Mouse (Mus musculus): ENCODE results near the gene Lrch4. TPM values are rescaled to one million over a fixed set of nuclear protein-coding genes. Genes with fewer than 3 reads are reported as not detected.

Gene Lrch4
- total and polyA plus RNA-seq, 2 experiments from 2014 or later: 5.6 to 12.8 TPM

- ATAC-seq (no peak), DNase-seq (no peak)
- Histone ChIP-seq H3K36me3 (ENCODE audit: insufficient read depth) (no peaks in the 10 kb centered on the region), H3K4me3 (ENCODE audit: low read depth, low read length) (no peak overlapping the region), H3K4me1 (ENCODE audit: insufficient read depth) (peaks cover 11% of the 10 kb centered on the region), H3K27me3 (ENCODE audit: insufficient read depth, low read length) (no peaks in the 10 kb centered on the region), H3K4me2 (ENCODE audit: low read depth) (no peak overlapping the region), H3K9me3 (ENCODE audit: low read length) (no peaks in the 10 kb centered on the region), H3K27ac (ENCODE audit: low read depth, low read length) (no peak overlapping the region), H3K9ac (no peak overlapping the region)
- no peak for TF ChIP-seq CTCF (IDR thresholded peaks at IDR 0.05; ENCODE audit: low read depth)
- 91% methylated on average over 6 of the region's 6 CpGs for WGBS
Observed at GRCm38 (mm10) chr5:137686127-137686790, 57.3 kb downstream of the Lrch4 start.

GRCm38 (mm10) chr5:137689974-137690373 is 61.1 kb downstream of the Lrch4 start:
- Histone ChIP-seq H3K27ac (ENCODE audit: low read depth, low read length) (no peak overlapping the region), H3K27me3 (ENCODE audit: insufficient read depth, low read length) (no peaks in the 10 kb centered on the region), H3K4me2 (ENCODE audit: low read depth) (no peak overlapping the region), H3K9ac (no peak overlapping the region), H3K9me3 (ENCODE audit: low read length) (no peaks in the 10 kb centered on the region), H3K36me3 (ENCODE audit: insufficient read depth) (no peaks in the 10 kb centered on the region), H3K4me3 (ENCODE audit: low read depth, low read length) (no peak overlapping the region), H3K4me1 (ENCODE audit: insufficient read depth) (no peaks in the 10 kb centered on the region)
- no peak for TF ChIP-seq CTCF (IDR thresholded peaks at IDR 0.05; ENCODE audit: low read depth)
- 93% methylated on average over 3 of the region's 3 CpGs for WGBS
- DNase-seq (no peak), ATAC-seq (no peak)

- no peaks in the 10 kb centered on the region for H3K9me3 ChIP-seq (ENCODE audit: low read length)
- no peaks in the 10 kb centered on the region for H3K36me3 ChIP-seq (ENCODE audit: insufficient read depth)
- no peaks in the 10 kb centered on the region for H3K4me1 ChIP-seq (ENCODE audit: insufficient read depth)
- DNase-seq: no peak
- no peak overlapping the region for H3K27ac ChIP-seq (ENCODE audit: low read depth, low read length)
- TF ChIP-seq CTCF (IDR thresholded peaks at IDR 0.05; ENCODE audit: low read depth): no peak
- no peak for ATAC-seq
- H3K9ac ChIP-seq: no peak overlapping the region
- no peaks in the 10 kb centered on the region for H3K27me3 ChIP-seq (ENCODE audit: insufficient read depth, low read length)
- no peak overlapping the region for H3K4me2 ChIP-seq (ENCODE audit: low read depth)
- WGBS: 69% methylated on average over 9 of the region's 9 CpGs
- no peak overlapping the region for H3K4me3 ChIP-seq (ENCODE audit: low read depth, low read length)
Observed at GRCm38 (mm10) chr5:137690531-137690930, 61.6 kb downstream of the Lrch4 start.

Other genes with a start within 250 kb of the Lrch4 start
- 0.31 and 0.62 TPM in 2 replicates for gene Zan, start 152.1 kb upstream of the Lrch4 start, total RNA-seq (2014; rRNA removed)
- gene Zan, start 152.1 kb upstream of the Lrch4 start, polyA plus RNA-seq (2015; fragmentation: Nextera tagmentation; extraction: Ambion mirVana): 0.08 and 0.14 TPM in 2 replicates
- gene Pop7, start 126.6 kb upstream of the Lrch4 start, total RNA-seq (2014; rRNA removed): 79.1 and 80.6 TPM in 2 replicates
- 99.2 and 110 TPM in 2 replicates for gene Pop7, start 126.6 kb upstream of the Lrch4 start, polyA plus RNA-seq (2015; fragmentation: Nextera tagmentation; extraction: Ambion mirVana)
- 21.1 and 25.2 TPM in 2 replicates for gene Gigyf1, start 110.6 kb upstream of the Lrch4 start, total RNA-seq (2014; rRNA removed)
- gene Gigyf1, start 110.6 kb upstream of the Lrch4 start, polyA plus RNA-seq (2015; fragmentation: Nextera tagmentation; extraction: Ambion mirVana): 6.1 and 10.6 TPM in 2 replicates
- not detected in 2 replicates for gene Epo, start 95.9 kb upstream of the Lrch4 start, total RNA-seq (2014; rRNA removed)
- gene Epo, start 95.9 kb upstream of the Lrch4 start, polyA plus RNA-seq (2015; fragmentation: Nextera tagmentation; extraction: Ambion mirVana): not detected in 2 replicates
- gene Gnb2, start 95.6 kb upstream of the Lrch4 start, total RNA-seq (2014; rRNA removed): 1,237 and 1,339 TPM in 2 replicates
- 766 and 769 TPM in 2 replicates for gene Gnb2, start 95.6 kb upstream of the Lrch4 start, polyA plus RNA-seq (2015; fragmentation: Nextera tagmentation; extraction: Ambion mirVana)
- 234 and 254 TPM in 2 replicates for gene Actl6b, start 75.6 kb upstream of the Lrch4 start, total RNA-seq (2014; rRNA removed)
- 256 and 281 TPM in 2 replicates for gene Actl6b, start 75.6 kb upstream of the Lrch4 start, polyA plus RNA-seq (2015; fragmentation: Nextera tagmentation; extraction: Ambion mirVana)
- gene Tfr2, start 59.3 kb upstream of the Lrch4 start, total RNA-seq (2014; rRNA removed): 12.6 and 16.3 TPM in 2 replicates
- 9.4 and 11.7 TPM in 2 replicates for gene Tfr2, start 59.3 kb upstream of the Lrch4 start, polyA plus RNA-seq (2015; fragmentation: Nextera tagmentation; extraction: Ambion mirVana)
- 4.9 and 5.8 TPM in 2 replicates for gene Mospd3, start 28.1 kb upstream of the Lrch4 start, total RNA-seq (2014; rRNA removed)
- gene Mospd3, start 28.1 kb upstream of the Lrch4 start, polyA plus RNA-seq (2015; fragmentation: Nextera tagmentation; extraction: Ambion mirVana): 61.5 and 67.9 TPM in 2 replicates
- 13.1 and 22.5 TPM in 2 replicates for gene Pcolce, start 15.3 kb upstream of the Lrch4 start, total RNA-seq (2014; rRNA removed)
- gene Pcolce, start 15.3 kb upstream of the Lrch4 start, polyA plus RNA-seq (2015; fragmentation: Nextera tagmentation; extraction: Ambion mirVana): 18.1 and 20.3 TPM in 2 replicates
- 0.23 and 0.24 TPM in 2 replicates for gene Fbxo24, start 119 bp upstream of the Lrch4 start, total RNA-seq (2014; rRNA removed)
- 0.09 and 0.10 TPM in 2 replicates for gene Fbxo24, start 119 bp upstream of the Lrch4 start, polyA plus RNA-seq (2015; fragmentation: Nextera tagmentation; extraction: Ambion mirVana)
- gene Gm20605, start 54 bp downstream of the Lrch4 start, total RNA-seq (2014; rRNA removed): 3.6 and 6.1 TPM in 2 replicates
- 1.9 and 2.4 TPM in 2 replicates for gene Gm20605, start 54 bp downstream of the Lrch4 start, polyA plus RNA-seq (2015; fragmentation: Nextera tagmentation; extraction: Ambion mirVana)
- gene Sap25, start 12.2 kb downstream of the Lrch4 start, total RNA-seq (2014; rRNA removed): 4.4 and 4.6 TPM in 2 replicates
- 1.8 TPM in 2 replicates for gene Sap25, start 12.2 kb downstream of the Lrch4 start, polyA plus RNA-seq (2015; fragmentation: Nextera tagmentation; extraction: Ambion mirVana)
- gene Irs3, start 16.6 kb downstream of the Lrch4 start, total RNA-seq (2014; rRNA removed): 0.31 and 0.76 TPM in 2 replicates
- 0.08 and 0.29 TPM in 2 replicates for gene Irs3, start 16.6 kb downstream of the Lrch4 start, polyA plus RNA-seq (2015; fragmentation: Nextera tagmentation; extraction: Ambion mirVana)
- 18.7 and 22.1 TPM in 2 replicates for gene Agfg2, start 55.6 kb downstream of the Lrch4 start, total RNA-seq (2014; rRNA removed)
- gene Agfg2, start 55.6 kb downstream of the Lrch4 start, polyA plus RNA-seq (2015; fragmentation: Nextera tagmentation; extraction: Ambion mirVana): 12.6 and 15.0 TPM in 2 replicates
- 251 and 252 TPM in 2 replicates for gene Nyap1, start 112.5 kb downstream of the Lrch4 start, total RNA-seq (2014; rRNA removed)
- 42.0 and 48.9 TPM in 2 replicates for gene Nyap1, start 112.5 kb downstream of the Lrch4 start, polyA plus RNA-seq (2015; fragmentation: Nextera tagmentation; extraction: Ambion mirVana)
- 120 and 135 TPM in 2 replicates for gene Tsc22d4, start 116.6 kb downstream of the Lrch4 start, total RNA-seq (2014; rRNA removed)
- gene Tsc22d4, start 116.6 kb downstream of the Lrch4 start, polyA plus RNA-seq (2015; fragmentation: Nextera tagmentation; extraction: Ambion mirVana): 112 and 134 TPM in 2 replicates
- gene Ppp1r35, start 149.7 kb downstream of the Lrch4 start, total RNA-seq (2014; rRNA removed): 28.8 and 47.4 TPM in 2 replicates
- gene Ppp1r35, start 149.7 kb downstream of the Lrch4 start, polyA plus RNA-seq (2015; fragmentation: Nextera tagmentation; extraction: Ambion mirVana): 39.1 and 41.8 TPM in 2 replicates
- gene Mepce, start 158.5 kb downstream of the Lrch4 start, total RNA-seq (2014; rRNA removed): 33.3 and 47.7 TPM in 2 replicates
- gene Mepce, start 158.5 kb downstream of the Lrch4 start, polyA plus RNA-seq (2015; fragmentation: Nextera tagmentation; extraction: Ambion mirVana): 18.3 and 21.1 TPM in 2 replicates
- 3.5 and 7.7 TPM in 2 replicates for gene Zcwpw1, start 158.7 kb downstream of the Lrch4 start, total RNA-seq (2014; rRNA removed)
- gene Zcwpw1, start 158.7 kb downstream of the Lrch4 start, polyA plus RNA-seq (2015; fragmentation: Nextera tagmentation; extraction: Ambion mirVana): 3.1 and 4.8 TPM in 2 replicates
- gene Pilra, start 207.2 kb downstream of the Lrch4 start, total RNA-seq (2014; rRNA removed): 0.14 and 0.15 TPM in 2 replicates
- 0.17 and 0.54 TPM in 2 replicates for gene Pilra, start 207.2 kb downstream of the Lrch4 start, polyA plus RNA-seq (2015; fragmentation: Nextera tagmentation; extraction: Ambion mirVana)
- gene Pilrb1, start 229.0 kb downstream of the Lrch4 start, total RNA-seq (2014; rRNA removed): not detected in 2 replicates
- gene Pilrb1, start 229.0 kb downstream of the Lrch4 start, polyA plus RNA-seq (2015; fragmentation: Nextera tagmentation; extraction: Ambion mirVana): not detected in 2 replicates
- gene Pilrb2, start 242.7 kb downstream of the Lrch4 start, total RNA-seq (2014; rRNA removed): not detected in 2 replicates
- not detected in 2 replicates for gene Pilrb2, start 242.7 kb downstream of the Lrch4 start, polyA plus RNA-seq (2015; fragmentation: Nextera tagmentation; extraction: Ambion mirVana)

Data from forebrain, postnatal 0 days (tissue).